Mouse (Mus musculus) 3T3-L1 (cell line): ENCODE data around the gene Nap1l2.
"Not testable (repeated sequence)": the region's sequence is repeated elsewhere in the genome, so short reads cannot be mapped to it uniquely, and the experiment has no call there.

Source experiments
- DNase-seq: peaks from one replicate; pipeline ENCODE4 v3.0.0-alpha.2; 2015; ENCODE audit warnings: low read depth, low spot score

The Nap1l2 gene

DNA sequence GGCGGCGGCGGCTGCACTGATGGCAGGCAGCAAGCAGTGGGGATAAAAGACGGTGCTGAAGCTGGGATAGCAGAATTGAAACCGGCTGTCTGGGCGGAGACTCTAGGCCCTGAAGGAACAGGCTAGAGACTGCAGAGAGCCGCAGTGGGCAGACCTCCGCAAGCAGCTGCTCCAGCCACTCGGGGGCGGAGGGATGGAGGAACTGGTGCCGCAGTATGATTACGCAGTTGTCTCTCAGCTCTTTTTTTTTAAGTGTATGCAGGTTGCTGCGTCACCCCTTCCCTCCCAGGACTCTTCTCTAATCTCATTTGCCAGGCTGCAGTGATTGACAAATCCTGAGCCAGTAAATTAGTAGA is at the start of gene Nap1l2:
TSS of gene Nap1l2 (minus strand) at position 210 of the 356 bp plus-strand sequence.
- peak; percentile 33 for DNase-seq

DNA sequence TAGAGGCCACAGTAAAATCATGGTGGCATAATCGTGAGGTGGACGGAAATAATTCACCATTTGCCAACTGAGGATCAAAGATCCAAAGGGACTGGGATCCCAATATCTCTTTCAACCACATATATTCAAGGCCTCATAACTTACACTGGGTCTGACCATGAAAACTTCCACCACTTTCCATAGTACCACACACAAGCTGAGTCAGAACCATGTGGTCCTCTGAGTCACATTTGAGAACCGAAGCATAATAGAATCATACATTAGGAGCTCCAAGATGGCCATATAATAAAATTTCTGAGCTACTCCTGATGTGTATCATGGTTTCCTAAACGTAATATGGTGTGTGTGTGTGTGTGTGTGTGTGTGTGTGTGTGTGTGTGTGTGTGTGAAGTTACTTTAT is 28.8 kb upstream of the Nap1l2 start:
- DNase-seq: peak; percentile 69

DNA sequence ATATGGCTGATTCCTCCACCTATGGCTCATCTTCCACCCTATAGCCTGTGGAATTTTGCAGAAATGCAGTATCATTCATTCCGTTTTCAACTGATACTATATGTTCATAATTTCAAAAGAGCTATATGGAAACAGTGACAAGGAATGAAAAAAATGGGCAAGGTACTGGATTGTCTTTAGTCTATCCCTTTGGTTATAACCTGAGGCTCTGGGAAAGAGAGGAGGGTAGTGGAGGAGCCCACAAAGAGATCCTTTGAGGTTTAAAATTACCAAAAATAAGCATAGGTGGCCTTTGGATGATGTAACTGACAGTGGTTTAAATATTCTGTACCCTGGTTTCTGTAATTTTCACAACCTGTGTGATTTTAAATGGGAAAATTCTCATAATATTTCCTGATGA is 389 bp upstream of the Nap1l2 start:
- no peak for DNase-seq

- DNase-seq: no peak
Observed at GRCm38 (mm10) chrX:103185781-103186430, 534 bp downstream of the Nap1l2 start.

DNA sequence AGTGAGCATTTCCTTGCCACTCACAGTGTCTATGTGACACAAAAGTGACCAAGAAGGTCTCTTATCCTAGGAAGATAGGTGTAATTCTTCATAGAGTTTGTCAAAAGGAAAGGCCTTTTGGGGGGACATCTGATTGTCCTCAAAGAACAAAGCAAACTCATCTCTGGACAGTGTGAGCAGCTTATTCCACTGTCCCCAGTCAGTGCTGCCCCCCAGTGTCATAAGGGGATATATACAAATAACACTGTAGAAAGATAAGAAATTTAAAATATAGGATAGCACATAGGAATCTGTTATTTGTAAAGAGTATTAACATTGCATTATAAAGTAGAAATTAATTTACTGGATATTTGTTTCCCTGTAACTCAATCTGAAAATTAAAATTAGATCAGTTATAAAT is 2.9 kb downstream of the Nap1l2 start:
- peak; percentile 41 for DNase-seq

GRCm38 (mm10) chrX:103179771-103180558 is 6.5 kb downstream of the Nap1l2 start:
- DNase-seq: peak; percentile 54

- DNase-seq: not testable (repeated sequence)
Observed at GRCm38 (mm10) chrX:103164948-103165605, 21.4 kb downstream of the Nap1l2 start.

DNA sequence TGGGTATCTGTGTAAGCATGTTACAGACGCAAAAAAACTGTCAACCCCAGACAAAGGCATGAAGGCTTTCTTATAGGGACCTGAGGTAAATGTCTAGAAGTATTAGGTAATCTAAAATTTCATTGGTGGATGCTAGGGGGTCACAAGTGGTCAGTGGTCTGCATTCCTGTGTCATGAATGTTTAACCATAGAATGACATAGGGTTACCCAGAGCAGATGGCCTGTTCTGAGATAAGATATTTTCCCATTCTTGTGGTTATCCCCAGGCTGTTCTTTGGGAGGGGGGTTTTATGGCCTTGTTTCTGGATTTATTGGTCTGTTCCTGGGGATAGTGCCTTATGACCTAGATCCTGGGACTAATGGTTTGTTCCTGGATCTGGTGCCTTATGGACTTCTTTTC is 30.3 kb downstream of the Nap1l2 start:
- DNase-seq: peak; percentile 60

DNA sequence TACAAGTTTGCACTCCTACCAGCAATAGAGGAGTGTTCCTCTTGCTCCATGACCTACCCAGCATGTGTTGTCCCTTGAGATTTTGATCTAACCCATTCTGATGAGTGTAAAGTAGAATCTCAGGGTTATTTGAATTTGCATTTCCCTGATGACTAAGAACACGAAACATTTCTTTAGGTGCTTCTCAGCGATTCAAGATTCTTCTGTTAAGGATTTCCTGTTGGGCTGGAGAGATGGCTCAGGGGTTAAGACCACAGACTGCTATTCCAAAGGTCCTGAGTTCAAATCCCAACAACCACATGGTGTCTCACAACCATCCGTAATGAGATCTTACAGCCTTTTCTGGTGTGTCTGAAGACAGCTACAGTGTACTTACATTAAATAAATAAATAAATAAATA is 47.9 kb downstream of the Nap1l2 start:
- DNase-seq: no peak
